Mouse (Mus musculus): Measurements from ENCODE around the gene Dstyk.

The Dstyk gene

GRCm38 (mm10) chr1:132512106-132512505, 94.8 kb downstream of the Dstyk start:
- no peak for DNase-seq (ENCODE audit: low spot score)

DNA sequence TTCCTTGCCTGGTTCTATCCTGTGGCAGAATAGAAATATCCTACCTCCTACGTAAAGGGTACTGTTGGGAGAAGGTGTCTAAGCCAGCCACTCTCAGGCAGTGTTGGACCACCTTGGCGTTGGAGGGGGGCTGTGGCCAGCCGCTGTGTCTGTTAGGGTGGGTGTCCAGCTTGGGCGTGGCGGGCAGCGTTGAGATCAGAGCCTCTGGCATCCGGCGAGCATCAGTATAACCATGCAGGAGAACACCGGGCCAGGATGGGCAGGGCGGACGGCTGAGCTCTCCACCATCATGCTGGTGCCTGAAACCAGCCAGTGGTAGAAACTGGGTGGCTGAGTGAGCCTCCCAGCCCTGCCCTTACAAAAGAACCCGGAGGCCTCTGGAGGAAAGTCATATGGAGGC, 98.0 kb downstream of the Dstyk start:
- DNase-seq (ENCODE audit: low spot score): no peak

All from urinary bladder, postnatal 10 days (tissue).